Mouse (Mus musculus): ENCODE data around the gene Tacr1. TPM values are rescaled to one million over a fixed set of nuclear protein-coding genes. Genes with fewer than 3 reads are reported as not detected.

Gene Tacr1
- polyA plus RNA-seq, 1 experiment from 2014 or later, result 0.06 TPM

- H3K27ac ChIP-seq, result no peak overlapping the region
- ATAC-seq (replicated peaks; ENCODE audit: insufficient number of reproducible peaks, insufficient read depth, low FRiP score, low read depth), result no peak
Measured at GRCm38 (mm10) chr6:82528631-82529030, 126.5 kb downstream of the Tacr1 start.

DNA sequence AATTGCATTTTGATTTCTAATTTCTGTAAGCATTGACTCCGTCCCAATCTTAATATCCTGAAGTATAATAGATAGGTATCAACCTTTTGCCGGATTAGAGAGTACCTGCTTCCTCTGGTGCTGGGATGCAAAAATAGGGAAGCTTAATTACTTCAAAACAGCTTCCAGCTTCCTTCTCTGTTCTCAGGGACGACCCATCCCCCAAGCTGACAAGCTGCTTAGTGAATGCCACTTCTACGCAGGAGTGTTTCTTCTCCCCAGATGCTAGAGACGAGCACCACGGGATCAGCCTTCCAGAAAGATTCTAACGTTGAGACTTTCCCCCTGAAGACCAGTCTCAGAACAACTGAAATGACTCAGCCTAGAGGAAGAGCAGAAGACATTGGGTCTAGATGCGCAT, 134.5 kb downstream of the Tacr1 start:
- Histone ChIP-seq H3K9ac (no peak overlapping the region), H3K36me3 (no peaks in the 10 kb centered on the region), H3K27me3 (no peaks in the 10 kb centered on the region), H3K4me1 (replicated peaks) (no peaks in the 10 kb centered on the region), H3K9me3 (replicated peaks) (no peaks in the 10 kb centered on the region), H3K4me3 (no peak overlapping the region), H3K27ac (no peak overlapping the region), H3K4me2 (no peak overlapping the region)
- no peak for ATAC-seq (replicated peaks; ENCODE audit: insufficient number of reproducible peaks, insufficient read depth, low FRiP score, low read depth)
- WGBS, result 53% methylated on average over 8 of the region's 8 CpGs

More at GRCm38 (mm10) chr6:82528631-82529030, 126.5 kb downstream of the Tacr1 start:
- Histone ChIP-seq H3K4me3 (no peak overlapping the region), H3K9me3 (replicated peaks) (no peaks in the 10 kb centered on the region), H3K4me2 (no peak overlapping the region), H3K36me3 (no peaks in the 10 kb centered on the region), H3K4me1 (replicated peaks) (no peaks in the 10 kb centered on the region), H3K9ac (no peak overlapping the region), H3K27me3 (no peaks in the 10 kb centered on the region)
- WGBS, result 57% methylated on average over 2 of the region's 2 CpGs

DNA sequence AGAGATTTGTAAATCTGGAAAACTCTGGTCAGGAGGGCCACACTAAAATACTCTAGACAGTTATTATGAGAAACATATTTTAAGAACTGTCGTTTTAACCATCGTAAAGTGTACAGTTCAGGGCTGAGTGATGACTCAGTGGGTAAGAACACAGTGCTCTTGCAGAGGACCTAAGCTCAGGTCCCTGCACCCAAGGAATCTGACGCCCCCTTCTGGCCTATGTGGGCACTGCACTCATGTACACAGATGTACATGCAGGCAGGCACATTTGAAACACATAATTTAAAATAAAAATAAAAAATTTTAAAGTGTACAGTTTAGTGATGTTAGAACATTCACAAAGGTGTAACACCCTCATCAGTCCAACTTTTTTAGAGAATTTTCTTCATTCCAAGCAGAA, 147.1 kb downstream of the Tacr1 start:
- no peaks in the 10 kb centered on the region for H3K9me3 ChIP-seq (replicated peaks)
- no peak overlapping the region for H3K27ac ChIP-seq
- H3K36me3 ChIP-seq, result no peaks in the 10 kb centered on the region
- WGBS, result 57% methylated on average over 3 of the region's 3 CpGs
- H3K4me2 ChIP-seq, result no peak overlapping the region
- H3K27me3 ChIP-seq, result no peaks in the 10 kb centered on the region
- no peak overlapping the region for H3K9ac ChIP-seq
- ATAC-seq (replicated peaks; ENCODE audit: insufficient number of reproducible peaks, insufficient read depth, low FRiP score, low read depth), result no peak
- H3K4me1 ChIP-seq (replicated peaks), result no peaks in the 10 kb centered on the region
- no peak overlapping the region for H3K4me3 ChIP-seq

GRCm38 (mm10) chr6:82575445-82575844, 173.3 kb downstream of the Tacr1 start:
- Histone ChIP-seq H3K9me3 (replicated peaks) (no peaks in the 10 kb centered on the region), H3K4me1 (replicated peaks) (no peaks in the 10 kb centered on the region), H3K4me3 (no peak overlapping the region), H3K36me3 (no peaks in the 10 kb centered on the region), H3K27me3 (peaks cover 16% of the 10 kb centered on the region; the same call in 1 of the 2 replicates), H3K27ac (no peak overlapping the region), H3K4me2 (no peak overlapping the region), H3K9ac (no peak overlapping the region)
- 53% methylated on average over 5 of the region's 5 CpGs for WGBS
- no peak for ATAC-seq (replicated peaks; ENCODE audit: insufficient number of reproducible peaks, insufficient read depth, low FRiP score, low read depth)

DNA sequence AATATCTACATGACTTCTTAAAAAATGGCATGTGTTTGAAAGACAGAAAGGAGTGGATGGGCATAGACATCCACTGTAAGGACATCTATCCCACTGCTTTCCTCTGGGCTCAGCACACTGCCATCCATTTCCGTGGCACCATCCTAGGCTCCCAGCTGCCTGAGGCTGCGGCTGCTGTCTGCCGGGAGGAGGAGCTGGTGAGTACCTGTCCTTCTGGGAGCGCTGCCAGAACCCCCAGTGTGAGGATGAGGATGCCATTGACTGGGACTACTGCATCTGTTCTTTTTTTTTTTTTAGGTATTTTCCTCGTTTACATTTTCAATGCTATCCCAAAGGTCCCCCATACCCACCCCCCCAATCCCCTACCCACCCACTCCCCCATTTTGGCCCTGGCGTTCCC, 183.3 kb downstream of the Tacr1 start:
- no peak for ATAC-seq (replicated peaks; ENCODE audit: insufficient number of reproducible peaks, insufficient read depth, low FRiP score, low read depth)
- Histone ChIP-seq H3K9me3 (replicated peaks) (0 out of 2 replicates have a peak, but pooled peaks cover 4% of the 10 kb centered on the region), H3K27ac (no peak overlapping the region), H3K4me3 (no peak overlapping the region), H3K4me2 (no peak overlapping the region), H3K4me1 (replicated peaks) (no peaks in the 10 kb centered on the region), H3K27me3 (no peaks in the 10 kb centered on the region), H3K9ac (no peak overlapping the region), H3K36me3 (no peaks in the 10 kb centered on the region)
- WGBS, result 51% methylated on average over 6 of the region's 6 CpGs

DNA sequence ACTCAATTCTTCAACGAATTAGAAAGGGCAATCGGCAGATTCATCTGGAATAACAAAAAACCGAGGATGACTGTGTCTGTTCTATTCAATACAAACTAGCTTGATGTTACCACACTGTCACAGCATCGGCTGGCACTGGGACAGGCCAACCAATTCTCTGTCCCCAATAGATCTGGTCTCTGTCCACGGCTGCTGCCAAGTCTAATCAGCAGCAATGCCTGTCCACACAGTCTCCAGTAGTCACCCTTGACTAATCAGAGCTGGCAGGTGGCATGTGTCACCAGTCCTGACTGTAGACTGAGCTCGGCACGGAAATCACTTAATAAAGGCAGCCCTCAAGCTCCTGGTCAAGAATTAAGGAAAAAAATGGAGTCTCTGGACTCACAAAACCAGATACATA, 187.3 kb downstream of the Tacr1 start:
- H3K27me3 ChIP-seq, result peaks cover 5% of the 10 kb centered on the region
- no peak overlapping the region for H3K27ac ChIP-seq
- no peak overlapping the region for H3K4me2 ChIP-seq
- ATAC-seq (replicated peaks; ENCODE audit: insufficient number of reproducible peaks, insufficient read depth, low FRiP score, low read depth), result no peak
- H3K9me3 ChIP-seq (replicated peaks), result no peaks in the 10 kb centered on the region
- WGBS, result 49% methylated on average over 7 of the region's 7 CpGs
- H3K36me3 ChIP-seq, result no peaks in the 10 kb centered on the region
- no peak overlapping the region for H3K4me3 ChIP-seq
- no peak overlapping the region for H3K9ac ChIP-seq
- H3K4me1 ChIP-seq (replicated peaks), result no peaks in the 10 kb centered on the region

DNA sequence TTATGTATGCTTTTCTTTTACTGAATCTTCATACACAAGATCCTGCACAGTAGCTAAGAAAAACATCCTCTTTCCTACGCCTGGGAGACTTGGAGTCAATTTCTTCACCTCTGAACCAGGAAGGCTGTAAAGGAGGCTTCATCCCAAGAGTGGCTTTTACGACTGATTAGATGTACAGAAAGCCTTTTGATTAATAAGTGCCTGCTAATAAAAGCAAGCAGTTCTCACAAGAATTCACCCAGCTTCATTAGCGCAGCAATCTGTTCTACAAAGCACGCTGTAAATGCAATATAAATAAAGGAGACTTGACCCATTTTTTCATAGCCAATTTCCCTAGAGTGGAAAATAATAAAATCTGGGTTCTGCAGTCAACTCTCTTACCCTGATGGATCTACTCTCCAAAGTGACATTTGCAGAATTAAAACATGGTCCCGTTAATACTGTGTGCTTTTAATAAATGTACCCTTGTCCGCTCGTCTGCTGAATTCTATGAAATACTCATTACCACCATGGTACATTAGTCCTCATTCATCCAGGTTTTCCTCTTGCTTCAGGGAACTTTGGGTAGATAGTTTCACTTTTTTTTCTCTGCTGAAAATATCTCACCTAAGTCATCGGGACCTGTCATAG, 193.4 kb downstream of the Tacr1 start:
- no peak for ATAC-seq (replicated peaks; ENCODE audit: insufficient number of reproducible peaks, insufficient read depth, low FRiP score, low read depth)
- Histone ChIP-seq H3K4me2 (no peak overlapping the region), H3K36me3 (no peaks in the 10 kb centered on the region), H3K9me3 (replicated peaks) (no peaks in the 10 kb centered on the region), H3K9ac (no peak overlapping the region), H3K27me3 (peaks cover 5% of the 10 kb centered on the region), H3K27ac (no peak overlapping the region), H3K4me3 (no peak overlapping the region), H3K4me1 (replicated peaks) (no peaks in the 10 kb centered on the region)
- 72% methylated on average over 8 of the region's 8 CpGs for WGBS

GRCm38 (mm10) chr6:82603228-82603627, 201.1 kb downstream of the Tacr1 start:
- Histone ChIP-seq H3K27ac (no peak overlapping the region), H3K27me3 (no peaks in the 10 kb centered on the region), H3K4me3 (no peak overlapping the region), H3K9me3 (replicated peaks) (no peaks in the 10 kb centered on the region), H3K4me1 (replicated peaks) (no peaks in the 10 kb centered on the region), H3K36me3 (no peaks in the 10 kb centered on the region), H3K4me2 (no peak overlapping the region), H3K9ac (no peak overlapping the region)
- WGBS, result 79% methylated on average over 9 of the region's 9 CpGs
- no peak for ATAC-seq (replicated peaks; ENCODE audit: insufficient number of reproducible peaks, insufficient read depth, low FRiP score, low read depth)

DNA sequence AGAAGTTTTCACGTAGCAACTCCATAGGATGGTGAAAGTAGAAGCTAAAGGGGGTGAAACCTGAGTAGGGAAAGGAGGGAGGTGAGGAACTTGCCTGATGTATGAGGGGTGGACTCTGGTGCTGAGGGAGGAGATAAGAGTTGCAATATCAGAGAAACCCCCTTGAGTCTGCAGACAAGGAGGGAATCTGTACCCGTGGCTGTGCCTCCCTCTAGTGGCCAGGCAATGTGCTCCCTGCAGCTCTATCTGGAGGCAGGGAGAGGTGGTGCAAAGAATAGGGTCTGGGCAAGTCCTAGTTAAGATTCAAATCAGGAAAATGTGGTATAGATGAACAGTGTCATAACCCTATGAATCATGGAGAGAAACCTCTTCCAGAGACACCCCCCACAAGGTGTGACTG, 201.5 kb downstream of the Tacr1 start:
- no peak overlapping the region for H3K4me2 ChIP-seq
- H3K36me3 ChIP-seq, result no peaks in the 10 kb centered on the region
- 39% methylated on average over 2 of the region's 2 CpGs for WGBS
- no peak overlapping the region for H3K27ac ChIP-seq
- no peaks in the 10 kb centered on the region for H3K9me3 ChIP-seq (replicated peaks)
- H3K4me3 ChIP-seq, result no peak overlapping the region
- no peaks in the 10 kb centered on the region for H3K27me3 ChIP-seq
- no peak overlapping the region for H3K9ac ChIP-seq
- H3K4me1 ChIP-seq (replicated peaks), result no peaks in the 10 kb centered on the region
- ATAC-seq (replicated peaks; ENCODE audit: insufficient number of reproducible peaks, insufficient read depth, low FRiP score, low read depth), result no peak

- H3K9ac ChIP-seq, result no peak overlapping the region
- no peak overlapping the region for H3K4me3 ChIP-seq
- no peaks in the 10 kb centered on the region for H3K36me3 ChIP-seq
- no peaks in the 10 kb centered on the region for H3K27me3 ChIP-seq
- no peak for ATAC-seq (replicated peaks; ENCODE audit: insufficient number of reproducible peaks, insufficient read depth, low FRiP score, low read depth)
- H3K9me3 ChIP-seq (replicated peaks), result no peaks in the 10 kb centered on the region
- no peak overlapping the region for H3K4me2 ChIP-seq
- WGBS, result 65% methylated on average over 8 of the region's 8 CpGs
- no peak overlapping the region for H3K27ac ChIP-seq
- no peaks in the 10 kb centered on the region for H3K4me1 ChIP-seq (replicated peaks)
Measured at GRCm38 (mm10) chr6:82604791-82605190, 202.7 kb downstream of the Tacr1 start.

GRCm38 (mm10) chr6:82608756-82609155, 206.6 kb downstream of the Tacr1 start:
- no peaks in the 10 kb centered on the region for H3K9me3 ChIP-seq (replicated peaks)
- no peaks in the 10 kb centered on the region for H3K36me3 ChIP-seq
- 90% methylated on average over 4 of the region's 4 CpGs for WGBS
- no peaks in the 10 kb centered on the region for H3K27me3 ChIP-seq
- no peak overlapping the region for H3K27ac ChIP-seq
- H3K9ac ChIP-seq, result no peak overlapping the region
- H3K4me2 ChIP-seq, result no peak overlapping the region
- no peak overlapping the region for H3K4me3 ChIP-seq
- ATAC-seq (replicated peaks; ENCODE audit: insufficient number of reproducible peaks, insufficient read depth, low FRiP score, low read depth), result no peak
- H3K4me1 ChIP-seq (replicated peaks), result no peaks in the 10 kb centered on the region

DNA sequence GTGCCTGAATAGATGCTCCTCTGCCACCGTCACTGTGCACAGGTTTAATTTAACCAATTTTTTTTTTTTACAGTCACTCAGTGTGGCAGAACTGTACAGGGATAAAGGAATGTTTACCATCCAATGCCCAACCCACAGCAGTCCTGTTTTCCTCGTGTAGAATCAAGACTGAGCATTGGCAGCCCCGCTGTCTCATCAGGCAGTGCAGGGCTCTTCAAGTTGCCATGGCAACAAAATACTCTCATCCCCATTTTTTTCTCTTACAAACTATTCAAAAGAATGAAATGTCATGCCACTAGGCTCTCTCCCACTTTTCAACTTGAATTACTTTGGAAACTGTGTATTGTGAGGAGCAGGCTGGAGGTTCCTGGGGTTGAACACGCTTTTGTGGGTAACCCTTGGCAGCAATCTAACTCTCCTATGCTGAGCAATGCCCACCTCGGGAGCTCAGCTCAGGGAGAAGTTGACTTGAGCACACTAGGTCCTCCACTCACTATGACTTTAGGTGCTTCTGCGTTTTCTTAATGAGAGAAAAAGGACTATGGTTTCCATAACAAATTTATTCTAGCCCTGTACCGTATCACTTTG, 207.3 kb downstream of the Tacr1 start:
- 77% methylated on average over 7 of the region's 7 CpGs for WGBS
- Histone ChIP-seq H3K4me2 (no peak overlapping the region), H3K9me3 (replicated peaks) (no peaks in the 10 kb centered on the region), H3K4me1 (replicated peaks) (no peaks in the 10 kb centered on the region), H3K27ac (no peak overlapping the region), H3K4me3 (no peak overlapping the region), H3K36me3 (no peaks in the 10 kb centered on the region), H3K27me3 (no peaks in the 10 kb centered on the region), H3K9ac (no peak overlapping the region)
- no peak for ATAC-seq (replicated peaks; ENCODE audit: insufficient number of reproducible peaks, insufficient read depth, low FRiP score, low read depth)
